In the genomic region with DNA sequence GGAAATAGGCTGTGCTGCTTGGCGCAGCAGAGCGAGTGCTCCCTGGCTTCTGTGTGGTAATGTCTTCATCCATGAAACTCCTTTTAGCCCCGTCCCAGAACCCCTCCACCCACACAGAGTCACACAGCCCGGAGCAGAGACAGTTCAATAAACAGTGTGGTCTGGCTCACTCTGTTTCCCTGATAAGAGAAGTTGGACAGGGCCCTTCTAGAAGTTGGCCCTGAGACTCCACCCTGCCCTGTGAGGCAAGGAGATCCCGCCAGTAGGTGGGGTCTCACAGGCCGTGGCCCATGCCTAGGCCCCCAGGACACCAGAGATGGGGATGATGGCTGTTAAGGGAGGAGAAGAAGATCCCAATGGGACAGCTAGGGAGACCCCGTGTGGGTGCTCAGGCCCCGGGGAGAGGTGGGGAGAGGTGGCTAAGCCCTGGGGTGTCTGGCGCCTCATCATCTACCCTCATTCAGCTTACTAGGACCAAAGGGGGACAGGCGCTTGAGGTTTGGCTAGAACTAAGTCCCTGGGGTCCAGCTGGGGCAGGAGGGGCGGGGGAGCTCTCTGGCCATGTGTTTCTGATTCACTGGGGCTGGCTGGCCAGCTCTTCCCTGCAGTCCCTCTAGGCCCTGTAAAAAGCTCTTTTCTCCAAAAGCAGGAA, we compare ENCODE assay signal across 8 mouse cellular contexts. TPM values are rescaled to one million over a fixed set of nuclear protein-coding genes. Genes with fewer than 3 reads are reported as not detected.
DNase-seq lines count a peak whose midpoint lies in the region; ATAC-seq lines count a peak whose summit lies in the region.

No protein-coding gene starts in this region.

- no peak overlapping the region for H3K4me3 ChIP-seq in neural tube, embryonic 13.5 days
- no peak overlapping the region for H3K4me3 ChIP-seq in neural tube, embryonic 15.5 days (replicated peaks)
- peak overlapping the region; percentile 15; the same call in 1 of the 2 replicates for H3K4me3 ChIP-seq in limb, embryonic 10.5 days
- H3K4me3 ChIP-seq in stomach, embryonic 14.5 days (ENCODE audit: low read depth, low read length) = no peak overlapping the region

- ATAC-seq in neural tube, embryonic 13.5 days (ENCODE audit: low read depth) = no peak
- no peak for ATAC-seq in neural tube, embryonic 15.5 days (ENCODE audit: low FRiP score)
- ATAC-seq in stomach, embryonic 14.5 days (ENCODE audit: insufficient number of reproducible peaks, insufficient read depth, low FRiP score, low read depth) = peak; percentile 7; the same call in 1 of the 2 replicates

- peaks cover 55% of the 10 kb centered on the region for H3K4me1 ChIP-seq in neural tube, embryonic 13.5 days (replicated peaks)
- H3K4me1 ChIP-seq in neural tube, embryonic 15.5 days = peaks cover 41% of the 10 kb centered on the region
- H3K4me1 ChIP-seq in limb, embryonic 10.5 days = peaks cover 78% of the 10 kb centered on the region
- H3K4me1 ChIP-seq in stomach, embryonic 14.5 days (ENCODE audit: control insufficient read depth, insufficient read depth, low read length) = peaks cover 35% of the 10 kb centered on the region

- DNase-seq in gastrocnemius, postnatal 36 days = peak; percentile 68 to 69
- DNase-seq in limb, embryonic 10.5 days (ENCODE audit: low spot score) = peak; percentile 74
- no peak for DNase-seq in natural killer cell, adult 2 months (ENCODE audit: low spot score in 2 of 2)
- no peak for DNase-seq in left cerebral cortex, postnatal 25 days (ENCODE audit: low spot score in 2 of 2)
- DNase-seq in retina, embryonic 14.5 days (ENCODE audit: low spot score) = no peak

- peak overlapping the region; percentile 34; the same call in 1 of the 2 replicates for H3K9ac ChIP-seq in neural tube, embryonic 13.5 days
- no peak overlapping the region for H3K9ac ChIP-seq in neural tube, embryonic 15.5 days (replicated peaks)
- H3K9ac ChIP-seq in stomach, embryonic 14.5 days (replicated peaks; ENCODE audit: low read depth, low read length) = 0 out of 2 replicates have a peak overlapping the region, but pooled peaks have one; percentile 1

- WGBS in neural tube, embryonic 13.5 days = 66% methylated on average over 11 of the region's 11 CpGs
- 75% methylated on average over 11 of the region's 11 CpGs for WGBS in neural tube, embryonic 15.5 days
- WGBS in limb, embryonic 10.5 days = 31% methylated on average over 11 of the region's 11 CpGs
- WGBS in stomach, embryonic 14.5 days = 46% methylated on average over 11 of the region's 11 CpGs

- H3K36me3 ChIP-seq in neural tube, embryonic 13.5 days = 0 out of 2 replicates have a peak, but pooled peaks cover 8% of the 10 kb centered on the region
- 0 out of 2 replicates have a peak, but pooled peaks cover 3% of the 10 kb centered on the region for H3K36me3 ChIP-seq in neural tube, embryonic 15.5 days
- H3K36me3 ChIP-seq in limb, embryonic 10.5 days = no peaks in the 10 kb centered on the region
- H3K36me3 ChIP-seq in stomach, embryonic 14.5 days (ENCODE audit: control insufficient read depth, insufficient read depth, low read length) = no peaks in the 10 kb centered on the region

- no peaks in the 10 kb centered on the region for H3K9me3 ChIP-seq in neural tube, embryonic 13.5 days
- no peaks in the 10 kb centered on the region for H3K9me3 ChIP-seq in neural tube, embryonic 15.5 days (replicated peaks)
- no peaks in the 10 kb centered on the region for H3K9me3 ChIP-seq in limb, embryonic 10.5 days (replicated peaks)
- H3K9me3 ChIP-seq in stomach, embryonic 14.5 days (ENCODE audit: control insufficient read depth, low read depth, low read length) = no peaks in the 10 kb centered on the region

- H3K4me2 ChIP-seq in neural tube, embryonic 13.5 days = no peak overlapping the region
- H3K4me2 ChIP-seq in neural tube, embryonic 15.5 days = no peak overlapping the region
- H3K4me2 ChIP-seq in stomach, embryonic 14.5 days (replicated peaks; ENCODE audit: low read depth, low read length) = 0 out of 2 replicates have a peak overlapping the region, but pooled peaks have one; percentile 10

- H3K27ac ChIP-seq in neural tube, embryonic 13.5 days (replicated peaks) = no peak overlapping the region
- H3K27ac ChIP-seq in neural tube, embryonic 15.5 days (replicated peaks) = no peak overlapping the region
- peak overlapping the region; percentile 91 for H3K27ac ChIP-seq in limb, embryonic 10.5 days
- peak overlapping the region; percentile 91 for H3K27ac ChIP-seq in stomach, embryonic 14.5 days (ENCODE audit: low read length)

- intact Hi-C loops in gastrocnemius, postnatal 36 days (cut with DNase I) = no loop called here
- intact Hi-C loops in left cerebral cortex, postnatal 25 days (cut with DNase I) = no loop called here

- peaks cover 30% of the 10 kb centered on the region for H3K27me3 ChIP-seq in neural tube, embryonic 13.5 days
- peaks cover 5% of the 10 kb centered on the region; the same call in 1 of the 2 replicates for H3K27me3 ChIP-seq in neural tube, embryonic 15.5 days (replicated peaks)
- H3K27me3 ChIP-seq in limb, embryonic 10.5 days (ENCODE audit: low read depth, poor library complexity, severe bottlenecking) = peaks cover 24% of the 10 kb centered on the region
- H3K27me3 ChIP-seq in stomach, embryonic 14.5 days (ENCODE audit: control insufficient read depth, insufficient read depth, low read length) = no peaks in the 10 kb centered on the region

RNA-seq across cellular contexts. Expression of a gene that starts 5.9 kb away (rescaled TPM):
- 1.9 and 2.3 TPM in 2 replicates for polyA plus RNA-seq in neural tube, embryonic 13.5 days (2015; fragmentation: Nextera tagmentation; extraction: Ambion mirVana)
- 3.1 and 3.4 TPM in 2 replicates for polyA plus RNA-seq in neural tube, embryonic 15.5 days (2015; fragmentation: Nextera tagmentation; extraction: Ambion mirVana)
- under 1 TPM; 0.46 to 0.74 TPM for total RNA-seq in gastrocnemius, postnatal 36 days (2021)
- polyA plus RNA-seq in limb, embryonic 10.5 days (2016; fragmentation: Nextera tagmentation; extraction: Ambion mirVana) = 0.16 and 0.25 TPM in 2 replicates
- polyA plus RNA-seq in stomach, embryonic 14.5 days (2014; fragmentation: Nextera tagmentation; extraction: Ambion mirVana) = 1.2 and 1.7 TPM in 2 replicates
- total RNA-seq in left cerebral cortex, postnatal 25 days (2021) = 1 to 10 TPM; 4.6 to 6.7 TPM

RNA-seq across cellular contexts. Expression of a gene that starts 6.6 kb away (rescaled TPM):
- polyA plus RNA-seq in neural tube, embryonic 13.5 days (2015; fragmentation: Nextera tagmentation; extraction: Ambion mirVana) = 16.1 and 17.2 TPM in 2 replicates
- 28.7 and 31.1 TPM in 2 replicates for polyA plus RNA-seq in neural tube, embryonic 15.5 days (2015; fragmentation: Nextera tagmentation; extraction: Ambion mirVana)
- 10 to 100 TPM in 1 of 2 experiments, 1 to 10 TPM in 1; 8.4 to 13.6 TPM for total RNA-seq in gastrocnemius, postnatal 36 days (2021)
- polyA plus RNA-seq in limb, embryonic 10.5 days (2016; fragmentation: Nextera tagmentation; extraction: Ambion mirVana) = 2.7 and 5.8 TPM in 2 replicates
- 19.9 and 20.8 TPM in 2 replicates for polyA plus RNA-seq in stomach, embryonic 14.5 days (2014; fragmentation: Nextera tagmentation; extraction: Ambion mirVana)
- 10 to 100 TPM; 39.9 TPM for total RNA-seq in left cerebral cortex, postnatal 25 days (2021)

RNA-seq across cellular contexts. Expression of a gene that starts 20.6 kb away (rescaled TPM):
- 3.7 TPM in 2 replicates for polyA plus RNA-seq in neural tube, embryonic 13.5 days (2015; fragmentation: Nextera tagmentation; extraction: Ambion mirVana)
- polyA plus RNA-seq in neural tube, embryonic 15.5 days (2015; fragmentation: Nextera tagmentation; extraction: Ambion mirVana) = 1.4 and 4.0 TPM in 2 replicates
- 10 to 100 TPM in 1 of 2 experiments, 1 to 10 TPM in 1; 9.4 to 10.2 TPM for total RNA-seq in gastrocnemius, postnatal 36 days (2021)
- polyA plus RNA-seq in limb, embryonic 10.5 days (2016; fragmentation: Nextera tagmentation; extraction: Ambion mirVana) = 4.4 and 5.2 TPM in 2 replicates
- polyA plus RNA-seq in stomach, embryonic 14.5 days (2014; fragmentation: Nextera tagmentation; extraction: Ambion mirVana) = 4.5 and 6.2 TPM in 2 replicates
- 1 to 10 TPM; 1.3 to 1.4 TPM for total RNA-seq in left cerebral cortex, postnatal 25 days (2021)

Comparison
In these comparisons a context has a peak if more than half of its experiments do, and no peak if none do; other contexts are left out.
1. H3K27ac ChIP-seq: peak in limb, embryonic 10.5 days (single experiment) and stomach, embryonic 14.5 days (single experiment); none in neural tube, embryonic 13.5 days (single experiment) and neural tube, embryonic 15.5 days (single experiment).
2. DNase-seq: peak in gastrocnemius, postnatal 36 days (2 of 2) and limb, embryonic 10.5 days (single experiment); none in natural killer cell, adult 2 months (0 of 2), left cerebral cortex, postnatal 25 days (0 of 2) and retina, embryonic 14.5 days (single experiment).